Mouse (Mus musculus): ENCODE results near the gene Tmem108. TPM values are rescaled to one million over a fixed set of nuclear protein-coding genes. Genes with fewer than 3 reads are reported as not detected.

Gene Tmem108
- polyA plus RNA-seq, 1 experiment = 1.0 TPM

DNA sequence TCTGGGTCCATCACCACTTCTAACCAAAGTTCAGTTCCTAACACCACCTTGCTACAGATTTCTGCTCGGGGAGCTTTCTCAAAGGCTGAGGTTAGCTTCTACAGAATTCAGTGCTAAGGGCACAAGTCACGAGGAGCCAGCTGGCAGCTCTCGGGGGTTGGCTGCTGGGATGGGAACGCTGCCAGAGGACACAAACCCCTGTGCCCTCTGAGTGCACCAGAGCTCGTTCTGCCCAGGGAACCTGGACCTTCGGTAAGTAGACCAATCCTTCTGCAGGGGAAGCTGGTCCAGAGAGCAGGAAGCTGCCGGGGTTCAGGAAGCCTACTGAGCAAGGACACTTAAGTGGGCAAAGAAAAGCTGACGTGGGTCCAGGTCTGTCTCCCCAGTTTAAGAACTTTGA, 40.6 kb downstream of the Tmem108 start:
- no peak for DNase-seq (ENCODE audit: low spot score)

DNA sequence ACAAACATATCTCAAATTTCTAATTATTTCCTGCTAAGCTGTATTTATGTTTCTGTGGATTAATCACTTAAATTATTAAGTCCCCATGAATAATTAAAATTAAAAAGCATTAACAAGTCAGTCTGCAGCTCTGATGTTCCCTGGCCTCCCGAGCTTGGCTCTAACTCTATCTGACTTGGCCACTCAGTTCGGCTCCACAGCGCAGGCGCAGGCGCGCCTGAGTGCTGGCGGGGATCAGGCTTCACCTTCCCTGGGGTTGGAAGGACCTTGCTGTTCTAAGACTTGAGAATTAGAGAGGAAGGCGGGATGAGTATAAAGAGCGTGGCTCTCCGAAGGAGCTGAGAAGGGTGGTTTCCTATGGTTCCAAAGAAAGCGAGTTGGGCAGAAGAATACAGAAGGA, 41.6 kb downstream of the Tmem108 start:
- no peak for DNase-seq (ENCODE audit: low spot score)

DNA sequence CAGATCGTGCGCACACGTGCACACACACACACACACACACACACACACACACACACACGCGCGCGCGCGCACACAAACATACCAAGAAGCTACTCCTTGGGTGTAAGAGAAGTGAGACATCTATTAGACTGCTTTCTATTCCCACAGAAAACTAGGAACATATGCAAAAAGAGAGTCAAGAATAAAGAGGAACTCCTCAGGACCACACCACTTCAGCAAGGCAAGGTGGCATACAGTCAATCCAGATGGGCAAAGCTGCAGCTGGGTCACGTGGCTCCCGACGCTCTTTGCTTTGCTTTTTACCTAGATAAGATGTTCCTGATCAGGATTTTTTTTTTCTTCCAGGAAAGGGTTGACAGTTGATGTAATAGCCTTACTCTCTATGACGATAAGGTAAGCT, 45.6 kb downstream of the Tmem108 start:
- DNase-seq (ENCODE audit: low spot score) = no peak

DNA sequence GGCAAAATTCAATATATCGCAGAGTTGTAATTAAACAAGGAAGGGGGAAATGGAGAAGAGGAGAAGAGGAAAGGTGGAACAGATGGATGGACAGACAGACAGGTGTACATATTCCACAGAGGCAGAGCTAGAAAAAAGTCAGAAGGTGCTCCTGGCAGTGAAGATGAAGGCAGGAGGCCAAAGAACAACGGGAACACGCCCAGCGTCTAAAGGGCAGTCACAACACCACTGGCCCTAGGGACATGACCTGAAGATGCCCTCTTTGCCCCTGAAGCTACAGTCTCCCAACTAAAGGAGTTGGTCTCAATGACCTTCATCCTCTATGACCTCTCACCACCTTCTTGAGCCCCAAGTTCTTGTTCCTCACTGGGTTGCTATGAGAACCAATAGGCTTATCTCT, 46.3 kb downstream of the Tmem108 start:
- DNase-seq (ENCODE audit: low spot score) = no peak

DNA sequence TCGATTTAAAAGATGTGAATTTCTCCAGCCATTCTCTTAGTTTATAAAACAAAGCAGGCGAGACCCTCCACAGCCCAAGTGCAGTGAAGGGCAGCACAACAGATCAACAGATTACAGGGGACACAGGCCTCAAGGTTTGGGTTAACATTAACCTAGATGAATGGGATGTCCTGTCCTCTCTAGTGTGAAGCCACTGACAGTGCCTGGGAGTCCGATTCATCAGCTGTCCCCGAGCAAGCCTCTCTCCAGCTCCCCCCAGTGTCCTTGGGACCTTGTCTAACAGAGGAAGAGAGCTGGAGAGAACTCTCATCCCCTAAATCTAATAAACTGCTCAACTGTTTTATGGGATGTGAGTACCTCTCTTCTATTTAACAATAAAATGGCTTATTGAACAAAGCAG, 48.4 kb downstream of the Tmem108 start:
- DNase-seq (ENCODE audit: low spot score) = no peak

DNA sequence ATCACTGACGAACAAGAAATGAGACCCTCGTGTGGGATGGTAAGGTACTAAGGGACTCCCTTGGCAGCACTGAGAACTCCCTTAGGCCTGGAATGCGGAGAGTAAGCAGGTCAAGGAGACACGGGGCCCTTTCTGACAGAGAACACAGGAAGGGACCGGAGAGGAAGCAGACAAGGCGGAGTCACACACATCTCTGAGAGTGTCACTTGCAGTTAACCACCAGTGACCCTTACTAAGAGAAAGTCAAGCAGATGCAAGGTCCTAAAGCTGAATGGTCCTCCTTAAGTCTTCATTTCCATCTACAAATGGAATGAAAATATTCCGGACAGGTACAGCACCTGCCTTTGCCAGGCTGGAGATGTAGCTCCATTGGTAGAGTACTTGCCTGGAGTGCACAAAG, 48.9 kb downstream of the Tmem108 start:
- DNase-seq (ENCODE audit: low spot score) = no peak

DNA sequence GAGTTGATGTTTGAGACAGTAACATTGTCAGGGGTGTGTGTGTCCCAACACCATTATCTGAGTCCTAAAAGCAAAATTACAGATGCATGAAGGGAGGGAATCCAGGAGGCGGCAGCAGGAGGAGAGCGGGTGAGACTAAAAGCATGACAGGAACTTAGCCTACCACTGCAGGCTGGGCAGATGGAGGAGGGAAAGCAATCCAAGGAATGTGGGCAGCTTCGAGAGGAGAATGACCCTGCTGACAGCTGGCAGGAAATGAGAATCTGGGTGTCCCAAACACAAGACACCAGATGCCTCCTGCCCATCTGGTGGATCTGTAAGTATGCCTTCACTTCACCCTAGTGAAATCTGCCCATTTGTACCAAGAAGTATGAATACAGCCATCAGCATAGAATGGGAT, 51.9 kb downstream of the Tmem108 start:
- DNase-seq (ENCODE audit: low spot score) = no peak

DNA sequence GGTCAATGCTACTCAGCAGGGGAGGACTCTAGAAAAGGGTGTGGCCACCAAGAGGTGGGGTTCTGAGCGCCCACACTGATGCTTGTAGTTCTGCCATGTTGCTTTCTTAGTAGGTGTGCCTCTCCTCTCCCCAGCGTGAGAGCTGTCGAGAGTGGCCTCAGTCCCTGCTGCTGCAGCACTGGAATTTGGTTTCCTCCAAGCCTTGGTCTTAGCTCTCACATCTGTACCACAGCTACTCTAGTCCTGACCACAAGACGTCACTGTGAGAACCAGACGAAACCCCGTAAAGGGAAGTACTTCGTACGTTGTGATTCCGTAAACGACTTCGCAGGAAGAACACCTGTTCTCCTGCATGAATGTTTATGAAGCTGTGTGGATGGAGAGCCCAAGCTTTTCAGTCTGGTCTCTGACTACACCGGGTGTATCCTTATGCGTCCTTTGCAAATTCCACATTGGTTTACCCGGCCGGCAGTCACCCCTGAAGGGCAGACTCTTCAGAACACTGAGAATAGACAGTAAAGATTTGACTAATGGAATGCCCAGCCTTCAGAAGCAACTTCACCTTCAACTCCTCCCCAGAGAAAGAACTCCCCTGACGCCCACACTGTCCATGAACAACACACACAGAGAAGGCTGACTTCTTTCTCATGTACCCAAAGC, 53.0 kb downstream of the Tmem108 start:
- no peak for DNase-seq (ENCODE audit: low spot score)

DNA sequence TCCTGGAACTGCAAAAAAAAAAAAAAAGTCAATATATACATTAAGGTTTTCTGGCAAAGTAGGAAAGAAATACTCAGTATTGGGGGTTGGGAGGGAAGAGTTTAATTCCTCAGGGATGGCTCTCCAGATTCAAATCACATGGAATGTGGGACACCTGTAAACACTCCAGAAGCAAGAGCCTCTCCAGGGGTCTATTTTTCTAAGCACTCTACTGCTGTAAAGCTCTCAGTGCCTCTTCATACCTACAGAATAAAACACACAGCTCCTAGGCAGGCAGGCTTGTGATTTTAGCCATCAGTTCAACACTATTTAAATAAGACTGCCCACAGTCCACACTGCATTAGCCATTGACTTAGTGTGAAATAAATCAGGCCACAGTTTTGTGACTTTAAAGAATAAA, 53.8 kb downstream of the Tmem108 start:
- no peak for DNase-seq (ENCODE audit: low spot score)

DNA sequence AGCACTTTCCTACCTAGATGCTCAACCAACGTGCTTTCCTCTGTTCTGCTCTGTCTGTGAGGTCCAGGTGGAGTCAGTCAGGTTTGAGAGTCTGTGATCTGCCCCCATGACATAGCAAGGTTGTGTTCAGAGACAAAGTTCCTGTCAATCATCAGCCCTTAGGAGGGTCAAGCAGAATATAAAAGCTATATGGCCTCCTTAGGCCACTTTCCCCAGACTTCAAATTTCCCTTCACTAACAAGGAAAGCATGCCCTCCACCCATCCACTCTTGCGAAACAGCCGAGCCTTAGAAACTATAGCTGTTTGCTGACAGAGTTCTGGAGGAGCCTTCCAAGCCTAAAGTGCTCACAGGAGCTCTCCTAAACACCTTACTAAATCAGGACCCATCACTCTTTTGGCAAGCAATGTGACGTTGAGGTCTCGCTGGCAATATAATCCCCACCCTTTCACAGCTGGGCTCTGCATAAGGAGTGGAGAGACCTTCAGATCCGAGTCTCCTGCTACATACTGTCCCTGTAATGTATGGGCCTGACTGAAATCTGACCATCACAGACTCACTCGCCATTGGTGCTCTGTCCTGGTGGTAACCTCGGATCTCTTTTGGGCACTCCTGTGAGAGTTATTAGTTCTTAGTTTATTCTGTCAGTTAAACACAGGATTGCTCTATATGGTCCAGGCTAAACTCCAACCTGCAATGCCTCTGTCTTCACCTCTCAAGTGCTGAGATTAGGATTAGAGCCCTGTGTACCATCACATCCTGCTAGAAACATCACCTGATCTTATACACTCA, 54.4 kb downstream of the Tmem108 start:
- no peak for DNase-seq (ENCODE audit: low spot score)

DNA sequence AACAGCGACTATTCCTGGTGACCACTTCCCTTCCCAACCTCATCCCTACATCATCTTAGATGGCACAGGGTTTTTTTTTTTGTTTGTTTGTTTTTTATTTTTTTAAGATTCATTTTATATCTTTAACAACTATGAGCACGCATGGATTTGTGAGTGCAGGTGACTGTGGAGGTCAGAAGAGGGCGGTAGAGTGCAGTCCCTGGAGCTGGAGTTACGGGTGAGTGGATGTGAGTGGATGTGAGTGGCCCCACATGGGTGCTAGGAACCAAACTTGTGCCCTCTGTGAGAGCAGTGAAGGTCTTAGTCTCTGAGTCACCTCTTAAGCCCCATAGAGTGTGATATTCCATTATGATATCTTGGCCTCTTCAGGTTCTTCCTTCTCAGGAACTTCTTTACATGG, 55.9 kb downstream of the Tmem108 start:
- DNase-seq (ENCODE audit: low spot score) = no peak

DNA sequence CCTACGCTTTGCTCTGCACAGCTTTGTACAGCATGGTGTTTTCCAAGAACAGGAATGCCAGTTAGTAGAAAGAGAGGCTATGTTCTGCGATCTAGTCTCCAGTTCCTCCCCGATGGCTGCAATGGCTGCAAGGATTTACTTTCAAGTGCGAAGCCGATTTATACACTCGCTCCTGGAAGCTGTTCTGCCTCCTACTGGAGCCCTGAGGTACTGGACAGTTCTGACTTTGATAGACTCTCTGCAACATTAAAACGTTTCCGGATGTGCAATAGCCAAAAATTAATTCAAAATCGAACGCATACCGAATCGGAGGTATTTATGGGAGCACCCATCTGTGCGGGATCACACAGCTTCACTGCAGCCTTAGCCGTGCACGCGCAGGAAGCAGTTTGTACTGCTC, 58.6 kb downstream of the Tmem108 start:
- DNase-seq (ENCODE audit: low spot score) = no peak

DNA sequence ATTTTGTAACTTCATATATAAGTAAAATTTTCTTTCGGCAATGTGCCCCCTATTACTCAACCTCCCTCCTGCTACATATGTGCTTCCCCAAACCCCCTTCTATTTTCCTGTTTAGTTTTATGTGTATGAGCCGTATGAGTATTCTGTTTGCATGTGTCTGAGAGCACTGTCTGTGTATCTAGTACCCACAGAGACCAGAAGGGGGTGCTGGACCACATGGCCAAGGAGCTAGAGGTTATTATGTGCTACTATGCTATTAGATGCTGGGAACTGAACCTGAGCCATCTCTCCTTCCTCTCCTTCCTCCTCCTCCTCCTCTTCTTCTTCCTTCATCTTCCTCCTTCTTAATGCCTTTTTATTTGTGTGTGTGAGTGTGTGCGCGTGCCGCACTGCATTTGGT, 59.2 kb downstream of the Tmem108 start:
- no peak for DNase-seq (ENCODE audit: low spot score)

DNA sequence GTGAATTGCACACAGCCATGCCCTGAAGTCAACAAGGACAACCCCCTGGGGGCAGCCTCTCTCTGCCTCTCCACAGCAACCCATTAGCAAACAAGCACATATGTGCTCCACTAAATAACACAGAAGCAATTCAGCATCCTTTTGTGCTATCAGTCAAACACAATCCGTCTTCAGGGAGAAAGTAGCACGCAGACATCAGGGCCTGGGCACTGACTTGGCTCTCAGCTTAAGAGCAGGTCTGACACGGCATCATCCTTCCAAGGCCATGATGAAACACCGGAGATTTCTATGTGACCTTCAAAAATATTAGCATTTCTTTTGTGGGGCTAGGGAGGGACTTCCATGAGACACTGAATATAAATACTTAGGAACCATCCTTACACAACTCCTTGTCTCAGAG, 60.2 kb downstream of the Tmem108 start:
- DNase-seq (ENCODE audit: low spot score) = no peak

DNA sequence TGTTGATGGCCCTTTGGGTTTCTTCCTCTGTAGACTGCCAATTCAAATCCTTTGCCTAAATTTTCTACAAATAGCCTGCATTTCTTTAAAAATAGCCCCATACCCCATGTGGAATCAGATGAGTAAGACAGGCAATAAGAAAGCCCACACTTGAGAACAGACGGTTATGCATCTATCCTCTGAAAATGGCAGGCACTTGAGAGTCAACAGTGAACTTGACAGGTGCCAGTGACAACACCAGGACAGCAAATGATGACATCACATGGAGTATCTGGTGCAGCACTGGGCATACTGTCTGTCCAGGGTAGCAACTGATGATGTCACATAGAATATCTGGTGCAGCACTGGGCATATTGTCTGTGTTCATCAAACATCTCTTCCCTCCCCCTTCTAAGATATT, 61.4 kb downstream of the Tmem108 start:
- no peak for DNase-seq (ENCODE audit: low spot score)

DNA sequence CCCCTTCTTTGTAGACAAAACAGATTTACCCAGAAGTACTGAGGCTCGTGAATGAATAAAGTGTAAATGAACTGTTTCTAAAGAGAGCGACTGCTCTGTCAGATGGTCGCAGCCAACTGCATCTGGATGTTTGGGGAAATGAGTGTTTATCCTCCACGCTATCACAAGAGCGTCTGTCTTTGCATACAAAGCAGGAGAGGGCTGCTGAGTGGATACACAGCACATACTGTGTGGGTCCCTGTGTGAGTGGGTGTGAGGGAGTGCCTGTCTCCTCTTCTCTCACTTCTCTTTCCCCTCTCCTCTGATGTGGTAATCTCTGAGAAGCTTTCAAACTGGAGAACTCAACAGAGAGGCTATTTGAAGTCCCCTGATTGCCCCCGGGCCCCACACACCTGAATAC, 64.7 kb downstream of the Tmem108 start:
- no peak for DNase-seq (ENCODE audit: low spot score)

DNA sequence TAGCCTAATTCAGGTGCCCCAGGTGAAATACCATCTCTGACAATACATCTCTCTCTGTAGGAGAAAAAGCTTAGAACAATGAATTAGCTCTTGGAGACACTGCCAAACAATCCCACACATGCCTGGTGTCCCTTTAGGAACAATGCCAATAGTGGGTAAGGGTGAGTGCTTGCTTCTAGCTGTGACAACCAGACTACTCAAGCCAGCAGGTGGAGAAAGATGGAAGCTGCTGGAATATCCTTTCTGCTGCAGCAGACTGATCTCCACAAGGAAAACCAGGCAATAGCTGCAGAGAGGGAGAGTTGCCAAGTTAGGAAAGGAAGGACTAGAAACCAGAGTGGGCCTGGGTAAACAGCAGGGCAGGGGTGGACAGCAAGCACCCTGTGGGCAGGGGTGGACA, 67.8 kb downstream of the Tmem108 start:
- no peak for DNase-seq (ENCODE audit: low spot score)

DNA sequence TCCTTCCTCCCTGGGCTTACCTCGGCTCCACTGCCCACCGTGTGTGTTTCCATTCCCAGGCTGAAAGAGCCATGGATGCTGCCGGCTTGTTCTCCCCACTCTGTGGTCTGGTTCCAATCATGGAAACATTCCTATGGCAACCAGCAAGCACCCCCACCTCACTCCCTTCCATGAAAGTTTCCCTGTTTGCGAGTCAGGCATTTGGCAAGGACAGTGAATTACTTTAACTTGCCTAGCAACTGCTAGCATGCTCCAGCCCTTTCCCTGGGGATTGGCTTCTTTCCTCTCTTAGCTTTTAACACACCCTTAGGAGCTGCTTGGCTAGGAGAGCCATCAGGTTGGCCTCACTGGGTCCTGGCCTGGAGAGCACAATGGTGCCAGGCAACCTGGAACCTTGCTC, 68.9 kb downstream of the Tmem108 start:
- DNase-seq (ENCODE audit: low spot score) = no peak

DNA sequence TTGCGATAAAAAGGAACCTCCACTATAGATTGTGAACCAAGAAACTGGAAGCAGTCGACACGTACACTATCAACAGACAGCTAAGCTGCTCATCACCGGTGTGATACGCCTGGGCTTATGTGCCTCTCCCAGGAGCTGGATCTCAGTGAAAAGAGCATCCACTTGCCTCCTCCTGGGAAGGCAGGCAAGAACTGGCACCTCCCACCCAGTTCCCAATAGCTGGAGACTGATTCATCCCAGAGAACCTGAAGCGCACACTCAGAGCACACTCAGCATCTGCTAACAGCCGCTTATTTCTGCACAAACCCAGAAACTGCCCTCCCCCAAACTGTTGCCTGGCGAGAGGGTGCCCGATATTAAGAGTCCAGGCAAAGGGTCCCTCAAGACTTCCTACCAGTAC, 69.8 kb downstream of the Tmem108 start:
- DNase-seq (ENCODE audit: low spot score) = no peak

DNA sequence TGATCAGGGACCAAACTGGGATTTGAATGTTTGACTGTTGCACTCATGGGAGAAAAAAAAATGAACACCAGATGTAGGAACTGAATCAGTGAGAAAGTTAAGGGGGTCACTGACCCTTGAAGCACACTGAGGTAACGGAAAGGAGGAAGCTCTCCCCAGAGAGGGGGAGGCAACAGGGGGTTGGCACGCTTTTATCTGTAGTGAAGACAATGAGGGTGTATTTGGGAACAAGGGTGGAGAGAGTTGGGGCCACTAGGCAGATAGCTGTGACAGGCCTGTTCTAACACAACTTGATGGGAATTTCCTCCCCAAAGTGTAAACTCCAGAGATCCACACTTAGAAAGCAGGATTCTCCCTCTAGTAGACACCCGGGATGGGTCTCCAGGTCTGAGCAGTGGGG, 71.2 kb downstream of the Tmem108 start:
- no peak for DNase-seq (ENCODE audit: low spot score)

DNA sequence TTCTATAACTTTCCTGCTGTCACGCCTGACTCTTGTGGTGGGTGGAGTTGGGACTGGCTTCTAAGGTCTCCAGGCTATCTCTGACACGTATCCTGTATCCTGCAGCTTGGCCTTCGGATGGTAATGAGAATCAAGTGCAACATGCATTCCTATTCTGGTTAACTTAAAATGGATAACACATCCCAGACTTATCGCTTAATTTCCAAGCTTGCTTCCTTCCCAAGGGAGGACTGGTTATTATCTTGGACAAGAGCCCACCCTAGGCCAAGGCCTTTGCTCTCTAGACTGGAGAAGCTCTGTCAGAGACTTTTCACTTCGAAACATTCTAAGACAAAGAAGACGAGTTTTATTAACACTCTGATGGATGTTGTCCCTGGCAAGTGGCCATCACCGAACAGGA, 71.9 kb downstream of the Tmem108 start:
- no peak for DNase-seq (ENCODE audit: low spot score)

DNA sequence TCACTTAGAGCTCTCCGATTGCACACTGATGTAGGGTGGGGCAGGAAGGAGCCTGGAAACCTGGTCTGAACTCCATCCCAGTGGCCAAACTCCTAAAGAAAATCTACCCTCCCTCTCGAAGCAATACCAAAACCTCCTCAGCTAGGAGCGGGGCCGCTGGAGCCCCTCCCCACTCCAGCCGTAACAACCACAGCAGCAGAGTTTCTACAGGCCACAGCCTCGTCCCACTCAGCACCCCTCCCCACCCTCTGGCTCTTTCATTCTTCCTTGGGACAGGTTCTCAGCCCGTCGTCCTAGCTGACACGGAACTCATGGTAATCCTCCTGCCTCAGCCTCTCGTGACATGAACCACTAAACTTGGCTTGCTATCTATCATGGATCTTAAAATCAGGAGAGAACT, 72.6 kb downstream of the Tmem108 start:
- no peak for DNase-seq (ENCODE audit: low spot score)

DNA sequence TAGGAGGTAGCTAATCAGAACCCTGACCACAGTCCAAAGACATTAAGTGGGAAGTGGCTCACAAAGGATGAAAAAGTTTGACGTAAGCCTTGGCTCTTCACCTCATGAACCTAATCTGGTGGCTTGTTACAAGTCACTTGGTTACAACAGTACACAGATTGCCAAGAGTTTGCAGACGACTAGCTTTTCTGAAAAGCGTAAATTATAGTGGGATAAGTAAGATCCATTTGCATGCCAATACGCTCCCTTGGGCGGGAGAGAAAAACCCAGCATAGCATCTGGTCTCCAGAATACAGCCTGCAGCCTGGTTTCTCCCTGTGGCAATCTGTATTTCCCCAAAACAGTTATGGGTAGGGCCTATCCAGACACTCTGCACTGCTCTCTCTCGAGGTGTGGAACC, 74.5 kb downstream of the Tmem108 start:
- DNase-seq (ENCODE audit: low spot score) = no peak
